Mouse (Mus musculus) spleen, adult 18-20 months (tissue): ENCODE measurements at regions not wholly inside any gene's neighbourhood (a gene's known extent, or its start where the extent isn't known, plus 50 kb on each side); places are given as distances from the start of the nearest gene placed in this dataset.

ENCODE experiments used
- DNase-seq, 2 experiments: peaks; one replicate each; pipeline ENCODE4 v3.0.0; 2022; ENCODE audit warnings: mixed read lengths in 2 of 2

GRCm38 (mm10) chr1:73725486-73725885 is 398.8 kb downstream of the Tns1 start:
- no peak for DNase-seq

- no peak for DNase-seq
Measured at GRCm38 (mm10) chr1:73724551-73724950, 399.7 kb downstream of the Tns1 start.

GRCm38 (mm10) chr1:73721486-73722225 is 402.6 kb downstream of the Tns1 start:
- DNase-seq, result no peak

- DNase-seq, result no peak
Measured at GRCm38 (mm10) chr1:73718421-73718820, 405.8 kb downstream of the Tns1 start.

GRCm38 (mm10) chr1:73717401-73717800 is 406.8 kb downstream of the Tns1 start:
- DNase-seq, result no peak

- DNase-seq, result no peak
Measured at GRCm38 (mm10) chr1:73716901-73717300, 407.3 kb downstream of the Tns1 start.

- DNase-seq, result no peak
Measured at GRCm38 (mm10) chr1:73715571-73715970, 408.7 kb downstream of the Tns1 start.

- no peak for DNase-seq
Measured at GRCm38 (mm10) chr1:73702428-73702842, 421.8 kb downstream of the Tns1 start.

- no peak for DNase-seq
Measured at GRCm38 (mm10) chr1:73693537-73693936, 430.7 kb downstream of the Tns1 start.

GRCm38 (mm10) chr1:73685734-73686133 is 438.5 kb downstream of the Tns1 start:
- no peak for DNase-seq

- DNase-seq, result no peak
Measured at GRCm38 (mm10) chr1:73685066-73685465, 439.2 kb downstream of the Tns1 start.

- DNase-seq, result no peak
Measured at GRCm38 (mm10) chr1:73684166-73684565, 440.1 kb downstream of the Tns1 start.

- no peak for DNase-seq
Measured at GRCm38 (mm10) chr1:73683132-73683888, 440.9 kb downstream of the Tns1 start.

GRCm38 (mm10) chr1:73681697-73682096 is 442.6 kb downstream of the Tns1 start:
- DNase-seq, result no peak

- no peak for DNase-seq
Measured at GRCm38 (mm10) chr1:73680829-73681228, 443.4 kb downstream of the Tns1 start.

- DNase-seq, result no peak
Measured at GRCm38 (mm10) chr1:73673851-73674235, 450.4 kb downstream of the Tns1 start.

- no peak for DNase-seq
Measured at GRCm38 (mm10) chr1:73673191-73673850, 450.9 kb downstream of the Tns1 start.

GRCm38 (mm10) chr1:73672239-73672638 is 452.0 kb downstream of the Tns1 start:
- DNase-seq, result no peak

GRCm38 (mm10) chr1:73668691-73669090 is 455.6 kb downstream of the Tns1 start:
- no peak for DNase-seq

- no peak for DNase-seq
Measured at GRCm38 (mm10) chr1:73663546-73663945, 460.7 kb downstream of the Tns1 start.

GRCm38 (mm10) chr1:73645011-73645410 is 479.2 kb downstream of the Tns1 start:
- no peak for DNase-seq

- DNase-seq, result no peak
Measured at GRCm38 (mm10) chr1:73644394-73644793, 479.9 kb downstream of the Tns1 start.

- DNase-seq, result no peak
Measured at GRCm38 (mm10) chr1:73643431-73643830, 480.8 kb downstream of the Tns1 start.

- no peak for DNase-seq
Measured at GRCm38 (mm10) chr1:73642691-73643109, 481.5 kb downstream of the Tns1 start.
